Mouse (Mus musculus) left cerebral cortex, adult 2 months (tissue): ENCODE results near the gene 2310009B15Rik. TPM values are rescaled to one million over a fixed set of nuclear protein-coding genes. Genes with fewer than 3 reads are reported as not detected.
A peak's percentile ranks its signal among the peaks of the same experiment; 100 is the strongest.

Experiments
- DNase-seq, 2 experiments: peaks; one replicate each; pipeline ENCODE4 v3.0.0; 2021 to 2022; ENCODE audit warnings: low spot score in 2 of 2, mixed read lengths in 1 of 2; ENCODE audit errors: extremely low spot score in 1 of 2
- H3K27ac ChIP-seq: fragments of 200-600 bp; 2 replicates; pipeline ENCODE4 v1.8.1; 2022
- H3K4me3 ChIP-seq: fragments of 200-600 bp; 2 replicates; pipeline ENCODE4 v1.8.1; 2022
- CTCF ChIP-seq: fragments of 200-600 bp; IDR thresholded peaks from 2 replicates; pipeline ENCODE4 v1.8.1; 2022; ENCODE audit warnings: antibody characterized with exemption, mild to moderate bottlenecking, moderate library complexity
- intact Hi-C: fragments of 180-260 bp; cut with DNase I; formaldehyde crosslinking; loops from one replicate; pipeline ENCODE4 v1.15.1; 2025
- long read RNA-seq, 2 experiments: library from polyadenylated mRNA; stranded (forward); transcript quantifications; one replicate each; pipeline ENCODE4 v2.0.0; 2021; ENCODE audit warnings: borderline mapping rate in 2 of 2
- total RNA-seq, 2 experiments: library from RNA; stranded (reverse); gene quantifications; 2 replicates each; pipeline ENCODE4 v1.2.3; 2021

Gene 2310009B15Rik
- 10 to 100 TPM; 13.0 to 14.5 TPM for total RNA-seq
- long read RNA-seq, experiment 1, partial matches to known transcripts: 0 of 6 reads
- long read RNA-seq, experiment 1, other reads (novel, unspliced or antisense): 4 of 6 reads
- long read RNA-seq, experiment 2, partial matches to known transcripts: 0 of 9 reads
- long read RNA-seq, experiment 2, other reads (novel, unspliced or antisense): 6 of 9 reads

- Histone ChIP-seq H3K27ac (peak within 1 kb of the TSS; percentile 63; the same call in 1 of the 2 replicates), H3K4me3 (peak within 1 kb of the TSS; percentile 41)
- intact Hi-C loops: loop anchor here (2.0 to 5.0 kb wide), 3 partner anchors 71 to 226 kb away; partner anchors contain the start of gene Dennd1b
- peak; percentile 82 to 83 for DNase-seq
These were observed at the start of gene 2310009B15Rik for GRCm38 (mm10) chr1:138856101-138856950. 2310009B15Rik (minus strand) TSS chr1:138856852.

DNA sequence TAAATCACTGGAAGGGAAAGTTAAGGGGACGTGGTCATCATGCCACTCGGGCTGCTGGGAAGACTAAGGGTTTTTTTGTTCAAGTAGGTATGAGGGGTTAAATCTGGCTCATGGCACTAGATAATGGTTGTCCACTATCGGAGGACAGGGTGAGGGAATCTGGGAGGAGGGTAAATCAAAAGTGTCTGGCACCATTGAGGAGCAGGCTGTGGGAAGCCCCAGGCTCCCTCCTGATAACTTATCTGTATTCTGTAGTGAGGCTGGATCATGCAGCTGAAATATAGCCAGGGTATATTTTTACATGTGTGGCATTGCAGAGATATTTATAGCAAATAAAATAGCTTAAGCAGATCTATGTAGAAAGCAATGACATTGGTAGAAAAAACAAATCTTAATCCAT lies 49.6 kb upstream of the 2310009B15Rik start:
- intact Hi-C loops: no loop called here
- Histone ChIP-seq H3K4me3 (no peak overlapping the region), H3K27ac (no peak overlapping the region)
- DNase-seq: no peak
- TF ChIP-seq CTCF: no peak

GRCm38 (mm10) chr1:138905092-138905765 lies 48.6 kb upstream of the 2310009B15Rik start:
- Histone ChIP-seq H3K27ac (no peak overlapping the region), H3K4me3 (no peak overlapping the region)
- no peak for DNase-seq
- intact Hi-C loops: no loop called here
- TF ChIP-seq CTCF: no peak

GRCm38 (mm10) chr1:138903894-138904293 lies 47.2 kb upstream of the 2310009B15Rik start:
- DNase-seq: no peak
- Histone ChIP-seq H3K4me3 (no peak overlapping the region), H3K27ac (no peak overlapping the region)
- intact Hi-C loops: no loop called here
- TF ChIP-seq CTCF: no peak

GRCm38 (mm10) chr1:138901431-138902117 lies 44.9 kb upstream of the 2310009B15Rik start:
- H3K4me3 ChIP-seq: no peak overlapping the region
- no peak for TF ChIP-seq CTCF
- intact Hi-C loops: no loop called here
- peak overlapping the region; percentile 17; the same call in 1 of the 2 replicates for H3K27ac ChIP-seq
- peak in 1 of 2 experiments; percentile 26 for DNase-seq

GRCm38 (mm10) chr1:138896088-138896487 lies 39.4 kb upstream of the 2310009B15Rik start:
- Histone ChIP-seq H3K4me3 (no peak overlapping the region), H3K27ac (no peak overlapping the region)
- TF ChIP-seq CTCF: no peak; the same call in 1 of the 2 replicates
- intact Hi-C loops: no loop called here
- no peak for DNase-seq

- intact Hi-C loops: no loop called here
- DNase-seq: no peak
- H3K4me3 ChIP-seq: no peak overlapping the region
- no peak for TF ChIP-seq CTCF
- no peak overlapping the region for H3K27ac ChIP-seq
These were observed 21.0 kb upstream of the 2310009B15Rik start for GRCm38 (mm10) chr1:138877470-138878254.

GRCm38 (mm10) chr1:138876371-138877045 lies 19.9 kb upstream of the 2310009B15Rik start:
- Histone ChIP-seq H3K27ac (no peak overlapping the region), H3K4me3 (no peak overlapping the region)
- intact Hi-C loops: no loop called here
- peak; percentile 11 to 17 for DNase-seq
- no peak for TF ChIP-seq CTCF

DNA sequence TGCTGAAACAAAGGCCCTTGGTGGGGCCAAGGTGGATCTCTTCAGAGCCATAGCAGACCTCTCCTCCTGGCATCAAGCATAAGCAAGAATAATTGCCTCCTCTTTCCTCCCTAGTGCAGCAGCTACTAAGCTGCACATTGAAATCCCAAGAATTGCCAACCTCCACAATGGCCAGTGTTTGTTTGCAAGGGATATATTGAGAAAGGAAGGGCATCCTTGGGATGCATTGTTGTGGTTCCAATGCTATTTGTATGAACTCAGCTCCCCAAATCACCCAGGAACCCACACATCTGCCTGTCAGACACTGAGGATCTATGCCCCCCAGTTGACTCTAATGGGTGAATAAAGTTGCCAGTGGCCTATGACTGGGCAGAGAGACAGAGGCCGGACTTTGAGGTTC lies 5.8 kb downstream of the 2310009B15Rik start:
- TF ChIP-seq CTCF: no peak
- H3K4me3 ChIP-seq: no peak overlapping the region
- no peak for DNase-seq
- intact Hi-C loops: loop anchor here (5.0 kb wide), 1 partner anchor 306 kb away; no protein-coding TSS in a partner anchor
- no peak overlapping the region for H3K27ac ChIP-seq

DNA sequence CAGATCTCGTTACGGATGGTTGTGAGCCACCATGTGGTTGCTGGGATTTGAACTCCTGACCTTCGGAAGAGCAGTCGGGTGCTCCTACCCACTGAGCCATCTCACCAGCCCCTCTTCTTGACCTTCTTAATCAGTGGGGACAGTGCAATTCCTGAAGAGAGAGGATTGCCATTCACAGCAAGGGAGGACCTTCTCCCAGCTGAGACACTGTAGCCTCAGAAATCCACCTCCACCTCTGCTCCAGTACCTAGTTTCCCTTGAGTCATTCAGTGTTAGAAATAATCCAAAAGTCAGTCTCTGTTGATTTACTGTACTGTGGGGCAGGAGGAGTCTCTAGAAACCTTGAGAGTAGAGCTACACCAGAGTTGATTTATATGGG lies 6.5 kb downstream of the 2310009B15Rik start:
- no peak for TF ChIP-seq CTCF
- intact Hi-C loops: loop anchor here (5.0 kb wide), 1 partner anchor 307 kb away; no protein-coding TSS in a partner anchor
- Histone ChIP-seq H3K4me3 (no peak overlapping the region), H3K27ac (no peak overlapping the region)
- DNase-seq: no peak
